Mouse (Mus musculus) gastrocnemius, postnatal 10 days (tissue): ENCODE results near the gene Tfb1m. TPM values are rescaled to one million over a fixed set of nuclear protein-coding genes. Genes with fewer than 3 reads are reported as not detected.

Source experiments
- total RNA-seq, 2 experiments: library from RNA; stranded (reverse); gene quantifications; 2 replicates each; pipeline ENCODE4 v1.2.3; 2021

Gene Tfb1m
- total RNA-seq, 2 experiments from 2014 or later: 8.5 to 9.6 TPM

Other genes starting within 250 kb of the Tfb1m start
- gene Tiam2, start 231.2 kb downstream of the Tfb1m start, total RNA-seq: 1 to 10 TPM; 4.5 to 7.0 TPM
- gene Cldn20, start 25.2 kb downstream of the Tfb1m start, total RNA-seq: under 1 TPM in 1 of 2 experiments, not detected in 1; 0.56 TPM
- gene Nox3, start 138.5 kb upstream of the Tfb1m start, total RNA-seq: not detected